Mouse (Mus musculus): ENCODE results near the gene Actrt3. TPM values are rescaled to one million over a fixed set of nuclear protein-coding genes. Genes with fewer than 3 reads are reported as not detected.
"Not testable (repeated sequence)": the region's sequence is repeated elsewhere in the genome, so short reads cannot be mapped to it uniquely, and the experiment has no call there.

Gene Actrt3
- total RNA-seq, 2 experiments from 2014 or later: 0.49 to 0.79 TPM

DNA sequence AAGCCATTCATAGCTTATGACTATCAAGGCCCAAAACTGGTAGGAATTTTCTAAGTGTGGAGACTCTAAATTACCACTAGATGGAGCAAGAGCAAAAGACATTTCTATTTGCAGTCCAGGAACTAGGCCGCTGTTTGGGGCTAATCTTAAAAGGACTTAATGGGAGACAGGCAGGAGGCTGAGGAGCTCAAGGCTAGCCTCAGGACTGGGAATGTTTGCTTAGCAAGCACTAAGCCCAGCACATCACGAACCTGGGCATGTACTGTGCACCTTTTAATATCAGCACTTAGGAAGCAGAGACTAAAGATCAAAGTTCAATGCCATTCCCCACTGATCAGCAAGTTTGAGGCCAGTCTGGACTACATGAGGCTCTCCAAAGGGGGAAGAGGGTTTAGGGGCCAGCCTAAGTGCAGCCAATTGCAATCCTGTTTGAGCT, 7.3 kb downstream of the Actrt3 start:
- DNase-seq (ENCODE audit: extremely low spot score in 1 of 2, low spot score in 1 of 2): no peak

DNA sequence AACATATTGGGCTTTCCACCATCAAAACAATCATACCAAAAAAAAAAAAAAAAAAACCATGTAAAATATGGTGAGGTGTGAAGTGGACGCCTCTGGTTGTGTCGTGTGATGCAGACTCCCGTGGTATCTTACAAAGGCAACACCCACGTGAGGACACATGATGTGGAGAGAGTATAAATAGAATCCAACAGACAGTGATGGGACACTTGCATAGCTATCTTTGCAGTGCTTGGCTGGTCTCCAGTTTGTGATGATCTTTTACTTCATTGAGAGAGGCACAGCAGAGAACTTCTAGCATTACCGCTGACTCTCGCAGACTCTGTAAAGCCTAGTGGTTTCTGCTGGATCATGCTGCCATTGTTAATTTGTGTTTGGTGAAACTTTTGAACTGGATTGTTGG, 10.9 kb downstream of the Actrt3 start:
- no peak for DNase-seq (ENCODE audit: extremely low spot score in 1 of 2, low spot score in 1 of 2)

DNA sequence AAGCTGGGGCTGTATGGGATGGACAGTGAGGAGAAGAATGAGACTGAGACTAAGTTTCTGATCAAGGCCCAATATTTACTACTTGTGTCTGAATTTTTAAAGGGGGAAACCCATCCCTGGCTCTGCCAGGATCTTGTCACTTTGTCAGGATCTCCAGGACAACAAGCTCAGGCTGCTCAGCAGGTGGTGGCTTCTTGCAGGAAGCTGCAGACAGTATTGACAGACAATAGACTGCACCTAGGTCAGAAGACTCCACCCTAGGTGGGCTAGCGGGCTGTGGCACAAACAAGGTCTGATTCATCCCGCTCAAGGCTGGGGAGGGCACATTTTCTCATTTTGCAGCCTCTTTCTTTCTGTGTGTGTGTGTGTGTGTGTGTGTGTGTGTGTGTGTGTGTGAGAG, 26.2 kb downstream of the Actrt3 start:
- no peak for DNase-seq (ENCODE audit: extremely low spot score in 1 of 2, low spot score in 1 of 2)

DNA sequence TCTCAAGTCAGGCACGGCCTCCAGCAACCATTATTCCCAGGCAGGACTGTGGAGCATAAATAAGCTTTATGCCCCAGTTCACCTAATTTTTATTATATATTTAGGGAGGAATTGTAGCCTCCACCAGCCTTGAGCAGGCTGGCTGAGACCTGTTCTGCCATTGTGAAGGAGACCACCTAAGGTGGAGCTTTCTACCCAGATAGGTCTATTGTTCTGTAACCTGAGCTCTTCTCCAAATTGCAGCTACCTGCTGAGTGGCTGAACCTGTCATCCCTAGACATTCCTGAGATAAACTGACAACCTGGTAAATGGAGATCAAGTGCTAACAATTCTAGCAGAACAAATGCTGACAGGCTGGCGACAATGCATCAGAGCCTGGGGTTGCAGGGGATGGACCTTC, 33.4 kb downstream of the Actrt3 start:
- not testable (repeated sequence) for DNase-seq (ENCODE audit: extremely low spot score in 1 of 2, low spot score in 1 of 2)

DNA sequence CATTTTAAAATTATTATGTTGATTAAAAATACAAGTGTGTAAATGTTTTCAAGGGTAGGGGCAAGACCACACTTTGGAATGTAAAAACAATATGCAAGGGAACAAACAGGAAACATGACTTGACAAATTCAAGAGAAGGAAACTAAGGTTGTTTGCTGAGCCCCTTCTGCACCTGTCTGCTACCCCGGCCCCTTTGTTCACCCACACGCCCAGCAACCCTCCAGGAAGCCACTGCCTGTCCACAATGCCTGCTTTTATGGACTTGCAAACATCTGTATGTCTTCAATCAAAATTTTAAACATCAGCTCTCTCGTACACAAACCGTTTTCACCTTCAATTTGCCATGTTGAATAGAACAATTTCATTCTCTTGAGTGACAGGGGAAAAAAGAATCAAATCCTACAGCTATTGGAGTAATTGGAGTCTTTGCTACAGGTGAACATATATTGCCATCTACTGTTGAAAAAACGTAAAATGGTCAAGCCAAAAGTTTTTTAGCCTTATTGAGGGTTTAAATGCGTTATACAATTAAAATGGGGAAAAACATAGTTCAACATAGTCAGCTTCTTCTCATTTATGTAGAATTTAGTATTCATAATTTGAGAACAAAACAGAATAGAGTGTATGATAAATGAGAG, 38.9 kb downstream of the Actrt3 start:
- no peak for DNase-seq (ENCODE audit: extremely low spot score in 1 of 2, low spot score in 1 of 2)

DNA sequence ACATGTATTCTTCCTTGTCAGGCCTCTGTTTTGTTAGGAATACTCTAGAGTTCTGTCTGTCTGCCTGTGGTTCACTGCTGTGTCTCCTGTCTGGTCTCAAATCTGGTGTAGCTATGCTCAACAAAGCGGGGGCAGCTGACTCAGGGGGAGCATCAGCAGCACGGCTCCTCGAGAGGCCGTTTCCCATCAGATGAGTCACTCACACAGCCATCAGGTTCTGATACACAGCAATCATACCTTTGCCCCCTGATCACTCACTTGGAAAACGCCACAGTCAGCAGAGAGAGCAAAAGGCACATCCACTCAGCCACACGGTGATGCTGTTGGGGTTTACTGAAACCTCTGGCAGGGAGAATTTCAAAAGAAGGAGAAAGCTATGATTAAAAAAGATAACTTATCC, 46.0 kb downstream of the Actrt3 start:
- DNase-seq (ENCODE audit: extremely low spot score in 1 of 2, low spot score in 1 of 2): no peak

DNA sequence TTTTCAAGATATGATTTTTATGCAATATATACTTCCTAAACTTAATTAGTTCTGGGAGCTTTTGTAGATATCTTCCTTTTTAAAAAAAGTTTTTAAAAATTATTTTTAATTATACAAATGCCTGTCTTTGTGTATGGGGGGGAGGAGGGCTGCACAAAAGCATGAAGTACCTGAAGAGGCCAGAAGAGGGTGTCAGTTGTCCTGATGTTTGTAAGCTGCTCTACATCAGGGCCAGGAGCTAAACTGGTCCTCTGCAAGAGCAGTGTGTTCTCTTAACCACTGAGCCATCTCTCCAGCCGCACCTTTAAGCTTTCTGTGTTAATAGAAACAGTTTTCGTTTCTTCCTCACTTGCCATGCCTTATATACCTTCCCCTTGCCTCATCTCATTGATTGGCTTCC, 49.5 kb downstream of the Actrt3 start:
- no peak for DNase-seq (ENCODE audit: extremely low spot score in 1 of 2, low spot score in 1 of 2)

DNA sequence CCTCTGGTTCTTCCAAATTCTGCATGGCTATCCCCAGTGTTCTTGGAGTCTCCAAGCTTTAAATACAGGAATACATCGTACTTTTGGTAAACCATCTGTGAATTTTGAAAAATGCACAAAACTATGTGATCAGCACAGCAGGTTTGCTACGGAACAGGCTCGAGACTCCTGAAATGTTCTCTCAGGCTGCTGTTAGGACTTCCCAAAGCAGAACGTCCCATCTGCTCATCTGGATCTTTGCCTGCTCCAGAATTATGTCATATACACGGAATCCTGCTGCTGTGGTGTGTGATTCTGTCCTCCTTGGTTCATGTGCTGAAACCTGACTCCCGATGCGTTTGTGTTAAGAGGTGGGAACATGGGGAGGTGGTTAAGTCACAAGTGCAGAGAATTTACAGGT, 50.8 kb downstream of the Actrt3 start:
- DNase-seq (ENCODE audit: extremely low spot score in 1 of 2, low spot score in 1 of 2): no peak

DNA sequence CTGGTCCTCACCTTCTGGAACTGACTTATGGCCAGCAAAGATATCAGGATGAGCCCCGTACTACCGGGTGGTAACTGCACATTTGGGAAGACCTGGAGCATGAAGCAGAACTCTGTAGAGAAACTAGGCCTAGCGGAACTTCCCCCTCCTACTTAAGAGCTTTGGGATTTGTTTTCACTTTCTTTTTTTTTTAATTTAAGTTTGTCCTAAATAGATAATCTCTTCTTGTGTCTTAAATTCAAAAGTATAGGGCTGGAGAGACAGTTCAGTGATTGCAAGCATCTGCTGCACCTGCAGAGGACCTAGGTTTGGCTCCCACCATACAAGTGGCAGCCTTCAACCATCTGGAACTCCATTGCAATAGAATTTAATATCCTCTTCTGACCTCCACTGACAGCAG, 51.8 kb downstream of the Actrt3 start, which contains the start of gene Mecom:
Gene Mecom (minus strand): TSS at position 101 of the 400 bp plus-strand sequence.
- DNase-seq (ENCODE audit: extremely low spot score in 1 of 2, low spot score in 1 of 2): no peak

Other genes with a start within 250 kb of the Actrt3 start
- 1 to 10 TPM; 2.8 to 3.9 TPM for gene Mecom, start 51.9 kb downstream of the Actrt3 start, total RNA-seq (2021)
- 10 to 100 TPM; 17.8 to 18.9 TPM for gene Mynn, start 2.1 kb upstream of the Actrt3 start, total RNA-seq (2021)
- not detected for gene Lrriq4, start 44.6 kb upstream of the Actrt3 start, total RNA-seq (2021)
- gene Lrrc34, start 47.9 kb upstream of the Actrt3 start, total RNA-seq (2021): not detected
- gene Lrrc31, start 99.9 kb upstream of the Actrt3 start, total RNA-seq (2021): not detected
- gene Samd7, start 146.4 kb upstream of the Actrt3 start, total RNA-seq (2021): not detected
- 10 to 100 TPM; 96.2 to 98.3 TPM for gene Sec62, start 192.9 kb upstream of the Actrt3 start, total RNA-seq (2021)

Data from layer of hippocampus, postnatal 25 days (tissue).